Mouse (Mus musculus) adrenal gland, adult 2 months (tissue): ENCODE measurements at regions not wholly inside any gene's neighbourhood (a gene's known extent, or its start where the extent isn't known, plus 50 kb on each side); places are given as distances from the start of the nearest gene placed in this dataset.

Experiments
- DNase-seq: peaks from one replicate; pipeline ENCODE4 v3.0.0; 2021

GRCm38 (mm10) chr15:51574538-51575105 lies 2310.1 kb upstream of the Gm7489 start:
- no peak for DNase-seq

- no peak for DNase-seq
Observed at GRCm38 (mm10) chr15:51583636-51584035, 2301.1 kb upstream of the Gm7489 start.

GRCm38 (mm10) chr15:51586146-51586545 lies 2298.6 kb upstream of the Gm7489 start:
- DNase-seq = no peak

- DNase-seq = no peak
Observed at GRCm38 (mm10) chr15:51591406-51592068, 2293.2 kb upstream of the Gm7489 start.

- no peak for DNase-seq
Observed at GRCm38 (mm10) chr15:51592069-51592435, 2292.7 kb upstream of the Gm7489 start.

- no peak for DNase-seq
Observed at GRCm38 (mm10) chr15:51592511-51593498, 2291.9 kb upstream of the Gm7489 start.

- no peak for DNase-seq
Observed at GRCm38 (mm10) chr15:51594060-51594459, 2290.6 kb upstream of the Gm7489 start.

GRCm38 (mm10) chr15:51595655-51596054 lies 2289.1 kb upstream of the Gm7489 start:
- no peak for DNase-seq

- DNase-seq = no peak
Observed at GRCm38 (mm10) chr15:51597841-51598240, 2286.9 kb upstream of the Gm7489 start.

- DNase-seq = no peak
Observed at GRCm38 (mm10) chr15:51601128-51601855, 2283.4 kb upstream of the Gm7489 start.

- no peak for DNase-seq
Observed at GRCm38 (mm10) chr15:51621455-51621854, 2263.3 kb upstream of the Gm7489 start.

- no peak for DNase-seq
Observed at GRCm38 (mm10) chr15:51627463-51627862, 2257.2 kb upstream of the Gm7489 start.

GRCm38 (mm10) chr15:51628518-51628917 lies 2256.2 kb upstream of the Gm7489 start:
- no peak for DNase-seq

GRCm38 (mm10) chr15:51631881-51632280 lies 2252.8 kb upstream of the Gm7489 start:
- no peak for DNase-seq

GRCm38 (mm10) chr15:51633068-51633467 lies 2251.6 kb upstream of the Gm7489 start:
- DNase-seq = no peak

GRCm38 (mm10) chr15:51634726-51635125 lies 2250.0 kb upstream of the Gm7489 start:
- no peak for DNase-seq

- DNase-seq = no peak
Observed at GRCm38 (mm10) chr15:51635129-51635920, 2249.4 kb upstream of the Gm7489 start.

GRCm38 (mm10) chr15:51637570-51637969 lies 2247.1 kb upstream of the Gm7489 start:
- no peak for DNase-seq

GRCm38 (mm10) chr15:51643772-51644311 lies 2240.9 kb upstream of the Gm7489 start:
- no peak for DNase-seq

GRCm38 (mm10) chr15:51646304-51646703 lies 2238.4 kb upstream of the Gm7489 start:
- DNase-seq = no peak

GRCm38 (mm10) chr15:51652497-51652896 lies 2232.2 kb upstream of the Gm7489 start:
- DNase-seq = no peak
